Mouse (Mus musculus) adrenal gland, postnatal 0 days (tissue): ENCODE data around the gene Rtca. TPM values are rescaled to one million over a fixed set of nuclear protein-coding genes. Genes with fewer than 3 reads are reported as not detected.

Source experiments
- polyA plus RNA-seq: library from polyadenylated mRNA; unstranded; fragments of >200 nt; fragmentation: Nextera tagmentation; extraction: Ambion mirVana; gene quantifications from 2 replicates; pipeline ENCODE4 v1.2.1, GENCODE M21; 2015

The Rtca gene
- 58.8 and 72.9 TPM in 2 replicates for polyA plus RNA-seq

DNA sequence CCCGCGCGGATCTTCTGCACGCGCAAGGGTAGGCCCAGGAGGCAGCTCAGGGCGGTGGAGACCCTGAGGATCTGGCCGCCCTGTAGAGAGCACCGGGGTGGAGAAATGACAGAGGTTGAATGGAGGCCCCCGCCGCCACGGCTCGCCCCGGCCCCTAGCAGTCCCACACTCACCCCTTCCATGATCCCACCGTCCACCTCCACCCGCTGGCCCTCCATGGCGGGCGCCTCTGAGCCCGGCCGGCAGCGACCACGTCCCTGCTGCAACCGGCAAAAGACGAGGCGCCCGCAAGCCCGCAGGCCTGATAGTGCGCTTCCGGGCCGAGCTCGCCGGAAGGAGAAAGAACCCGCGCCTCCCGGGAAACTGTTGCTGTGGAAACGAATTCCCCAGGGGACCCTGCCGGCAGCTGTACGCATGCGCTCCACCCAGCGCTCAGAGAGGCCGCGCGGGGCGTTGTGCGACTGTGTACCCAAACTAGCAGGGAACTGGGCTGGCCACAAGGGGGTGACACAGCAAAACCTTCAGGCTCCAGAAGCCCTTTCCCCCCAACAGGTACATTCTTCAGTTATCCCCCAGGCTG lies at the start of gene Rtca:
Rtca (minus strand) TSS at position 437 of the 580 bp plus-strand sequence.

DNA sequence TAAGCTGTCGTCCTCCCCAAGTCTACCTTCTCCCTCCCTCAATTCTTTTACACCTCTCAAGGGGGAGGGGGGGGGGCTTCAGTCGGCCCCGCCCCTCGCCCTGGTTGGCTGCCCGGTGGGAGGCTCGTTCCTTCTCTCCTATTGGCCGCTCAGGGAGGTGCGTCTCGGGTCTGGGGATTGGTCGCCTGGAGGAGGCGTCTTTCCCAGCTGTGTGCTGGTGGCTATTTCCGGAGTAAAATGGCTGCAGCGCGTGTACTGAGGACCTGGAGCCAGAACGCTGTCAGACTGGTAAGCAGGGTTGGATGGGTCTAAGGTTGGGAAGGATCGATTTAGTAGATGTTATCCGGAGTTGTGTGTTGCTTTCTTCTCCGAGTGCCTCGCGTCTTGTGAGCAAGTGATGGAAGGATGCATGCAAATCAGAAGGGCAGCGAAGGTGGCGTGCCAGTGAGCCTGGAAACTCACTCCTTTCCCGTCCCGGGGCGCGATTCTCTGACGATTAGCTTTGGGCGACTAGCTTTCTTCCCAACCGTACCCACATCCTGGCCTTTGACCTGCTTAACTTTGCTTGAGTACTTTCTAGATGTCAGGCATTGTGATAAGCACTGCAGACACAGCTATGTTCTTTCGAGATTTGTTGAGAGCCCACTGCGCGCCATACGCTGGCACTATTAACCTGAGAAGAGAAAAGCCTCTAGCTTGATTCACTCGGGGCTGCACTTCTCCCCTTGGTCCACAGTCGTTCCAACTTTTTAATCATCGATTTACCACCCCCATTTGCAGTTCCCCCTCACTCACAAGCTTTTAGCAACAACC lies 5.1 kb upstream of the Rtca start, which contains the start of gene Dbt:
Dbt (plus strand) TSS at position 167 of the 813 bp plus-strand sequence.

Other genes with a start within 250 kb of the Rtca start
- 3.8 and 5.2 TPM in 2 replicates for gene Cdc14a, start 84.2 kb downstream of the Rtca start, polyA plus RNA-seq
- 11.2 and 24.2 TPM in 2 replicates for gene Dbt, start 4.9 kb upstream of the Rtca start, polyA plus RNA-seq
- gene Lrrc39, start 54.8 kb upstream of the Rtca start, polyA plus RNA-seq: 1.1 and 1.4 TPM in 2 replicates
- 6.4 and 6.9 TPM in 2 replicates for gene Sass6, start 86.8 kb upstream of the Rtca start, polyA plus RNA-seq
- gene Trmt13, start 106.4 kb upstream of the Rtca start, polyA plus RNA-seq: 11.8 and 17.6 TPM in 2 replicates
- gene Mfsd14a, start 154.5 kb upstream of the Rtca start, polyA plus RNA-seq: 46.6 and 69.5 TPM in 2 replicates
- not detected in 2 replicates for gene Gm43191, start 173.1 kb upstream of the Rtca start, polyA plus RNA-seq
- 7.0 and 7.4 TPM in 2 replicates for gene Slc35a3, start 204.6 kb upstream of the Rtca start, polyA plus RNA-seq